Mouse (Mus musculus) limb, embryonic 15.5 days (tissue): ENCODE data around the gene Psmc3. TPM values are rescaled to one million over a fixed set of nuclear protein-coding genes. Genes with fewer than 3 reads are reported as not detected.

Experiments used
- ATAC-seq: fragments of 200-750 bp; cut with Nextera tagmentation; 2 replicates; pipeline ENCODE4 v1.8.0; 2017; ENCODE audit warnings: low read depth, moderate TSS enrichment; ENCODE audit not compliant: insufficient number of reproducible peaks, low FRiP score, low TSS enrichment
- H3K27ac ChIP-seq: fragments of 300-500 bp; sonication (generic); 2 replicates; pipeline ENCODE4 v1.5.1; 2015; ENCODE audit warnings: moderate library complexity, mild to moderate bottlenecking, inconsistent platforms
- H3K27me3 ChIP-seq: fragments of 300-500 bp; sonication (generic); 2 replicates; pipeline ENCODE4 v1.6.1; 2015; ENCODE audit warnings: inconsistent platforms
- H3K36me3 ChIP-seq: fragments of 300-500 bp; sonication (generic); 2 replicates; pipeline ENCODE4 v1.6.1; 2015; ENCODE audit warnings: inconsistent platforms
- H3K4me1 ChIP-seq: fragments of 300-500 bp; sonication (generic); 2 replicates; pipeline ENCODE4 v1.6.1; 2015; ENCODE audit warnings: inconsistent platforms
- H3K4me2 ChIP-seq: fragments of 300-500 bp; sonication (generic); 2 replicates; pipeline ENCODE4 v1.6.1; 2015; ENCODE audit warnings: mild to moderate bottlenecking, inconsistent platforms
- H3K4me3 ChIP-seq: fragments of 300-500 bp; sonication (generic); 2 replicates; pipeline ENCODE4 v1.5.1; 2015; ENCODE audit warnings: mild to moderate bottlenecking, inconsistent platforms
- H3K9ac ChIP-seq: fragments of 300-500 bp; sonication (generic); 2 replicates; pipeline ENCODE4 v1.6.1; 2015; ENCODE audit warnings: inconsistent platforms
- H3K9me3 ChIP-seq: fragments of 300-500 bp; sonication (generic); 2 replicates; pipeline ENCODE4 v1.6.1; 2016; ENCODE audit warnings: inconsistent platforms
- WGBS: fragments of 180-500 bp; shearing (Covaris S2); methylation state at CpG from one replicate; pipeline ENCODE4 v1.1.7; 2015; 5-methylcytosine and 5-hydroxymethylcytosine counted together
- polyA plus RNA-seq: library from polyadenylated mRNA; unstranded; fragments of >200 nt; fragmentation: Nextera tagmentation; extraction: Ambion mirVana; gene quantifications from 2 replicates; pipeline ENCODE4 v1.2.1, GENCODE M21; 2015

The Psmc3 gene
- polyA plus RNA-seq, 1 experiment from 2014 or later: 248 TPM

DNA sequence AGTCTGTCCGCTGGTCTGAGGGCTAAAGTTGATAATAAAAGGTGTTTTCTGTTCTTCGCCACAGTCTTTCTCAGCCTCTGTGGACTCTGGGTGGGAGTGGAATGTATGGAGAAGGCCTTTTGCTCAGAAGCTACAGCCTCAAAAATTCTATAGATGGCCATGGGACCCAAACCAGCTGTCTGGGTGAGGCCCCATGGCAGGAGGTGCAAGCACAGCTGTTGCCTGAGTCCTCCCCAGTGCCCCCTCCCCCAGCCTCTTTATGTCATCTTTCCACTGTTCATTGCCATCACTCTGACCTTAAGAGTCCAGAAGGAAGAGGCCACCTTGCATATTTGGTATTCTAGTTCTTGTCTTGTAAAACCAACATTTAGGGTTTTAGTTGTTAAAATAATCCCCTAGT is 5.6 kb downstream of the Psmc3 start:
- Histone ChIP-seq H3K36me3 (peaks cover 88% of the 10 kb centered on the region), H3K9me3 (no peaks in the 10 kb centered on the region), H3K4me3 (no peak overlapping the region), H3K27ac (no peak overlapping the region), H3K9ac (no peak overlapping the region), H3K27me3 (no peaks in the 10 kb centered on the region), H3K4me1 (peaks cover 34% of the 10 kb centered on the region), H3K4me2 (no peak overlapping the region)
- WGBS: 96% methylated on average over 2 of the region's 2 CpGs
- no peak for ATAC-seq

DNA sequence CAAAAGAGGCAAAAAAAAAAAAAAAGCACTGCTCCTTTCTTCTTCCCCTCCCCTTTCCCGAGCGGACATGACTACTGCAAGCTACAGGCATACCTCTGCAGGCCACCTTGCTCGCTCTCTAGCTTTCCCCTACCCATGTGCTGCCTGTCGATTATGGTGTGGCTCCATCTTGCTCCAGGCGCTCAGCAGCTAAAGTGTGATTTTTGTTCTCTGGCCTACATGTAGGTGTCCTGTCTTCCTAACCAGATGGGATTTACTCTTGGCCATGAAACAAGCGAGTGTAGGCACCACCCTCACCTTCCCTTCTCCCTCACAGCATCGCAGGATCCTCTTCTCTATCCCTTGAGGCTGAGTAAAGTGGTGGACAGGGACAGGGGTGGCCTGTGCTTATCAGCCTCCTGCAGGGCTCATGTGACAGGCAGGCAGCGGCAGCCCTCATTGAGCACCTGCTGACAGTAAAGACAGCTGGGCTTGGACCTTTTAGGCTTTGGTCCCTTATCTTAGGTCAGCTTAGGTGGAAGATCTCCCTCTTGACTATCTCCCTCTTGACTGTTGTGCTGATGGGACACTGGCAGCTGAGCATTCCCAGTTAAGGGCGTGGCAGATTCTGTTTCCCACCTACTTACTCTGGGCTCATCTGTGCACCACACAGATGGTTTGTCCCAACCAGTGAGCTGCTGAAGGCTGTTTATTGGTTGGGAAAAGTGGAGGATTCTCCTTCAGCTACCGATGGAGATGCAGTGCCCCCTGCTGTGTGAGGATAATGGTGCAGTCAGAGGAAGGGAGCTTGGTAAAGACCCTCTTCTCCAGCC is 6.9 kb downstream of the Psmc3 start:
- WGBS: 74% methylated on average over 10 of the region's 10 CpGs
- Histone ChIP-seq H3K4me2 (no peak overlapping the region), H3K4me3 (no peak overlapping the region), H3K36me3 (peaks cover 93% of the 10 kb centered on the region), H3K9me3 (no peaks in the 10 kb centered on the region), H3K27ac (peak overlapping the region; percentile 11; the same call in 1 of the 2 replicates), H3K9ac (no peak overlapping the region), H3K4me1 (peaks cover 22% of the 10 kb centered on the region), H3K27me3 (no peaks in the 10 kb centered on the region)
- peak; percentile 42; the same call in 1 of the 2 replicates for ATAC-seq

DNA sequence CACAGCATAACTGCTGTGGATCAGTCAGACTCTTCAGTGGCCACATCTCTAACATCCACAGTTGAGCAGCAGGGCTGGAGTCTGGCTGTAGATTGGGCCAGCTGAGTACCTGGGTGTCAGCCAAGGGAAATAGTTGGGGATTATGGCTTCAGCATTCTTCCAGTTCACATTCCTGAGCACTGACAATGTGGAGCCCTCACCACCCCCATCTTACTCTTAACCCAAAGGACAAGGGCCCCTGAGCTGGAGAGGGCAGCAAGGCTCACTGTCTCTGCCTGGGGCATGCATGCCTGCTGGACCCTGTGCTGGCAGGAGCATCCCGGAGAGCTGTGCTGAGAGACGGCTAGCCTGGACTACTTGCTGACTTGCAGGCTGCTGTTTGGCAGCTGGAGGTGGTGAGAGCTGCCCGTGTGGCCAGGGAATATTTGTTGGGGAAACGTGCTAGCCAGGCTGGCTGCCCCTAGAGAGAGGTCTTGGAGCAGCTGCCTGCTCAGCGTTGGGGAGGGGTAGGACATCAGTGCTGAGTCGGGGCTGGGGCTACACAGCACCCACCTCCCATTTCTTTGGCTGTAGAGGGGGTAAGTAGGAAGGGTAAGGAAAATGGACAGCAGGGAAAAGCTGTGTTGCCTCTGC is 8.2 kb downstream of the Psmc3 start:
- peaks cover 92% of the 10 kb centered on the region for H3K36me3 ChIP-seq
- no peak overlapping the region for H3K4me2 ChIP-seq
- 58% methylated on average over 6 of the region's 6 CpGs for WGBS
- H3K9ac ChIP-seq: no peak overlapping the region
- no peaks in the 10 kb centered on the region for H3K9me3 ChIP-seq
- H3K27ac ChIP-seq: peak overlapping the region; percentile 67
- no peaks in the 10 kb centered on the region for H3K27me3 ChIP-seq
- peak; percentile 32 for ATAC-seq
- peaks cover 23% of the 10 kb centered on the region for H3K4me1 ChIP-seq
- no peak overlapping the region for H3K4me3 ChIP-seq

DNA sequence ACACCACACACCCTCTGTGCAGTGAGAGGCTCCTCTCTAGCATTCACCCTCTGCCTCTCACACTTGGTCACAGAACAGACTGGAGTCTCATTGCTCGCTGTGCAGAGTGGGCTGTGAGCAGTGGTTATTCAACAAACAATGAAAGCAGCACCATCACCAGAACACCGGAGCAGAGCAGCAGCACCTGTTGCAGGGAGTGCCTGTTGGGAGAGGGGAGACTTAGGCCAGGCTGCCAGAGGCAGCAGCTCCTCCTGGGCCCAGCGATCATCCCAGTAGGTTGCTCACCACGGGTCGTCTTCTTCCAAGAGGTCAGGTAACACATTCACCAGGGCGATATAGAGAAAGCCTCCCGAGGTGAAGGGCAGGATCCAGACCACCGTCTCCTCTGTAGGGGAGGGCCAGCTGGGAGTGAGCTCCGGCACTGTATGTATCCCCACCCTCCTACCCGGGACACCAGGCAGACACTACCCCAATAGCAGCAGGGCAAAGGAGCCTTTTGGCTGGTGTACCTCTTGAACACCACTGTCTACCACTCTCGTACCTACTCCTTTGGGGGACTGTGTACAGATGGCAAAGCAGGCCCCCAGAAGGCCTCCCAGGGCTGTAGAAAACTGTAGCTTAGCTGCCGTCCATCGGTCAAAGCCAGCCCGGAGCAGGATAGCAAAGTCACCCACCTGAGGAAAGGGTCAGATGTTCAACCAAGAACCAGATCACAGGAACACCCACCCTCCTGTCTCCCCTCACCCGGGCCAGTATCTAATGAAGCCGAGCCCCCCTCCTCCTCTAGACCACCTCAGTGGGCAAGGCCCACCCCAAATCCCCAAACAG is 9.2 kb downstream of the Psmc3 start:
- Histone ChIP-seq H3K27ac (0 out of 2 replicates have a peak overlapping the region, but pooled peaks have one; percentile 67), H3K4me1 (peaks cover 23% of the 10 kb centered on the region), H3K4me2 (no peak overlapping the region), H3K36me3 (peaks cover 87% of the 10 kb centered on the region), H3K9ac (no peak overlapping the region), H3K4me3 (no peak overlapping the region), H3K27me3 (no peaks in the 10 kb centered on the region), H3K9me3 (no peaks in the 10 kb centered on the region)
- WGBS: 90% methylated on average over 16 of the region's 16 CpGs
- ATAC-seq: 0 out of 2 replicates have a peak, but pooled peaks have one; percentile 16

DNA sequence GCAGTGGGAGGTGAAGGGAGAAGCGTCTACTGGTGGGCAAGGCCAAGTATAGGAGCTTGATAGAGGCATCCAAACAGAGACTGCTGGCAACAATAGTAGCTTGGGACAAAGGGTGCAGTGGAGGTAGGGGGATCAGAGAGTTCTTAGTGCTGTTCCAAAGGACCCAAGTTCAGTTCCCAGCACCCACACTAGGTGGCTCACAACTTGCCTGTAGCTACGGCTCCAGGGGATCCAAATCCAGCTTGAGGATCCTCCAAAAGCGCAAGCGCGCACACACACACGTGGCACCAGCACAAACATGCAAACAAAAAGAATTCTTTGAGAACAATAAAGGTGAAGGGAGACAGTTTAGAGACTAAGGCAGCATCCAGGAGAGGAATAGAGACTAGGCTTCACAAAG is 10.4 kb downstream of the Psmc3 start:
- no peak overlapping the region for H3K27ac ChIP-seq
- H3K4me2 ChIP-seq: no peak overlapping the region
- no peak overlapping the region for H3K9ac ChIP-seq
- H3K27me3 ChIP-seq: no peaks in the 10 kb centered on the region
- ATAC-seq: no peak
- peaks cover 78% of the 10 kb centered on the region for H3K36me3 ChIP-seq
- no peaks in the 10 kb centered on the region for H3K9me3 ChIP-seq
- no peak overlapping the region for H3K4me3 ChIP-seq
- 86% methylated on average over 6 of the region's 6 CpGs for WGBS
- H3K4me1 ChIP-seq: peaks cover 34% of the 10 kb centered on the region

DNA sequence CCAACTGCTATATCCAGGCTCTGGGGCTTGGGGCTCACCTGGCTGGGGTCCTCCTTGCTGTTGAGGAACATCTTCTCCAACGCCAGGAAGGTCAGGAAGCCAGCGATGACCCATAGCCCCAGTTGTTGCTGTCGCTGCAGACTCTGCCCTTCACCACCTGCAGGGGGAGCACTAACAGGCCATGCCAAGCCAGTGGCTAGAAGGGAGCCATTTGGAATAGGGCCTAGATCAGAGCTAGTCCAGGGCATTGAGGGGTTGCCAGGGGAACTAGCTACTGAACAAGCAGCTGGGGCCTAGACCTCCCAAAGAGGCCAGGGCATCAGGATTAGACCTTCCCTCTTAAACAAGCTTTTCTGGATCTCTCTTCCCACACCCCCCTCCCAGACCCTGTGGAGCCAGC is 11.7 kb downstream of the Psmc3 start:
- Histone ChIP-seq H3K4me2 (no peak overlapping the region), H3K9ac (no peak overlapping the region), H3K9me3 (no peaks in the 10 kb centered on the region), H3K4me1 (peaks cover 36% of the 10 kb centered on the region), H3K4me3 (no peak overlapping the region), H3K27ac (no peak overlapping the region), H3K36me3 (peaks cover 68% of the 10 kb centered on the region), H3K27me3 (no peaks in the 10 kb centered on the region)
- WGBS: 47% methylated on average over 3 of the region's 3 CpGs
- ATAC-seq: no peak

DNA sequence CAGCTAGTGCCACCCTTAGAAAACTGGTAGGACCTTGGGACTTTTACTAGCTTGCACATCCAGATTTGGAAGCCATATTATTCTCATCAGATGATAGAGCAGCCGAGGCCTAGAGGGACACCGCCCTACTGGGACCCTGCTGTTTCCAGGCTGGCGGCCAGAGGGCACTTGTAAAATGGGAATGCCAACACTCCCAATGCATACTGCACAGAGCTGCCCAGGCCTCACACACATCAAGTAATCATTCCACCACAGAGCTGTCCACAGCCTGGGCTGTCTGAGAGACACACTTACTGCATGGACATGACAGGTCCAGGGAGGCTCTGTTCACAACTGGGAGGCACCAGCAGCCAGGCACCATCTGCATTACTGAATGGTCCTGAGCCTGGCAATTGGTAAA is 12.6 kb downstream of the Psmc3 start:
- peaks cover 59% of the 10 kb centered on the region for H3K36me3 ChIP-seq
- ATAC-seq: no peak
- peaks cover 36% of the 10 kb centered on the region for H3K4me1 ChIP-seq
- no peak overlapping the region for H3K4me3 ChIP-seq
- H3K9me3 ChIP-seq: no peaks in the 10 kb centered on the region
- WGBS: 69% methylated on average over 3 of the region's 3 CpGs
- H3K27me3 ChIP-seq: no peaks in the 10 kb centered on the region
- no peak overlapping the region for H3K4me2 ChIP-seq
- no peak overlapping the region for H3K27ac ChIP-seq
- no peak overlapping the region for H3K9ac ChIP-seq

DNA sequence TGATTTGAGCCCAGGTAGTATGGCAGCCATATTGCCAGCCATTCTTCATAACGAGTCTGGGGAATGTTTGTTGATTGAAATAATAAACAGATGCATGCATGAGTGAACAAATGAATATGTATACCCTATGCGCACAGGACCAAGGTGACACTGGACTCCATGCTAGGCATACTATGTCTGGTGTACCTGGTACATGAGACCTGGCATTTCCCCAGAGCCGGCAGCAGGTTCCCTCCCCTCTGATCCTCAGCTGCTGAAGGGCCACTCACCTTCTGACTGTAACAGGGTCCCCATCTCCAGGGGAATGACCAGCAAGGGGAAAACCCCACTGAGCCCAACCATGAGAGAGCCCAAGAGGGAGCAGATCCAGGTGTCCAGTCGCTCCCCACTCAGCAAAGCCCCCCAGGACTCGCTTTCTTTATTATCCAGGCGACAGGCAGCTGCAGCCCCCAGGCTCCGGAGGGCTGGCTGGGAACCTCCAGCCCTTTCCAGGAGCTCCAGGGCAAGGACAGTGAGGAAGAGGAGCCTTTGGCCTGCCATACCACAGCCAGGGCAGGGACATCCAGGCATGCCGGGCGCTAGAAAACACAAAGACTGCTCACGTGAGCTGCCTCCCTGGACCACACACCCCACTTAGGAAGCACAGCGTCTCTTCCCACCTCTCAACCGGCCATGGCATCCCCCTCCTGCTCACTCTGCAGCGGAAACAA is 14.5 kb downstream of the Psmc3 start:
- Histone ChIP-seq H3K36me3 (peaks cover 40% of the 10 kb centered on the region), H3K4me1 (peaks cover 25% of the 10 kb centered on the region), H3K4me3 (peak overlapping the region; percentile 68), H3K9me3 (no peaks in the 10 kb centered on the region), H3K4me2 (peak overlapping the region; percentile 78), H3K27ac (peak overlapping the region; percentile 57), H3K9ac (peak overlapping the region; percentile 69), H3K27me3 (no peaks in the 10 kb centered on the region)
- ATAC-seq: no peak
- WGBS: 47% methylated on average over 13 of the region's 13 CpGs

DNA sequence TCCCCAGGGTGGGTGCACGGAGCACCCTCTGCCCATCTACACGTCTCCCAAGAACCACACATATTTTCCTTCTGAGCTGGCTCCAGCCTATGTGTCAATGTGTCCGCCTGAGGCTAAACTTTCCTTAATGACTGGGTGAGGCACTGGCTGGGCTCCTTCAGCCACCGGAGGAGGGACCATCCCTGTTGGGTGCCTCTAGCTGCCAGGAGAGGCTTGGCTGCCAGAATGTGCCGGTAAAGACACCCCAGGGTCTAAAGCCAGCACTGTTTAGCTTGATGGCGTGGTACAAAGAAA is 15.0 kb downstream of the Psmc3 start:
- peaks cover 25% of the 10 kb centered on the region for H3K4me1 ChIP-seq
- ATAC-seq: no peak
- H3K4me3 ChIP-seq: peak overlapping the region; percentile 68
- WGBS: 28% methylated on average over 6 of the region's 6 CpGs
- peaks cover 35% of the 10 kb centered on the region for H3K36me3 ChIP-seq
- H3K27ac ChIP-seq: peak overlapping the region; percentile 57
- H3K4me2 ChIP-seq: peak overlapping the region; percentile 78
- no peaks in the 10 kb centered on the region for H3K9me3 ChIP-seq
- peak overlapping the region; percentile 69 for H3K9ac ChIP-seq
- H3K27me3 ChIP-seq: no peaks in the 10 kb centered on the region

DNA sequence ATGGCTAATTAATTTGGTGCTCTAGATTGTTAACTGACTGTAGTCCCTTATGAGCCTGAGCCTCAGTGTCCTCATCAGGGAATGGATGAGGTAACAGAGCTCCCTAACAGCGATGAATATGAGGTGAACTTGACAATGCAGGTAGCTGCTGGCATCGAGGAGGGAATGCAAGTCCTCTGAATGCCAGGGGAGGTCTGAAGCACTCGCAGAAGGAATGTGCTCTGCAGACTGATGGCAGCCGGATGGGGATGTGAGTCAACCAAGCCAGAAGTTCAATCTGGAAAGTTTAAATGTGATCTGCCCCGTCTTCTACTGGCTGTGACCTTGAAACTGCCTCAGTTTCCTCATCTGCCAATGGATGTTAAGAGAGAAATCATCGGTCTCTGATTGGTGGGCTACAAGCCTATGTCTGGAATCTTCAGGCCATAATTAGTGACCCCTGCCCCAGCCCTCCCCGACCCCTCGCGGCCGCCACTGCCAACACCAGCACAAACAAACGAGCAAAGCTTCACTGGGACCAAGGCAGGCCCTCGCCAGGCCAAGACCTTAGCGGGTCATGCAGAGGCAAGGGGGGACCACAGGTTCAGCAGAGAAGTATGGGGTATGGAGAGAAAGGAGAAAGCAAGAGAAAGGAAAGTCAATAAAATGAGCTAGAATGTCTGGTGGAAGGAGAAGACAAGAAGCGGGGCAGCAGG is 15.6 kb downstream of the Psmc3 start:
- H3K4me2 ChIP-seq: peak overlapping the region; percentile 78
- no peaks in the 10 kb centered on the region for H3K27me3 ChIP-seq
- H3K27ac ChIP-seq: peak overlapping the region; percentile 93
- peak overlapping the region; percentile 68 for H3K4me3 ChIP-seq
- H3K4me1 ChIP-seq: peaks cover 25% of the 10 kb centered on the region
- no peaks in the 10 kb centered on the region for H3K9me3 ChIP-seq
- WGBS: 6% methylated on average over 14 of the region's 14 CpGs
- peak overlapping the region; percentile 69 for H3K9ac ChIP-seq
- H3K36me3 ChIP-seq: peaks cover 29% of the 10 kb centered on the region
- no peak for ATAC-seq
